ENCODE assay signal across 8 mouse cellular contexts in genomic region chr5:104048139-104048538, GRCm38 (mm10). TPM values are rescaled to one million over a fixed set of nuclear protein-coding genes. Genes with fewer than 3 reads are reported as not detected.
A peak's percentile ranks its signal among the peaks of the same experiment; 100 is the strongest.
DNase-seq lines count a peak whose midpoint lies in the region; ATAC-seq and TF ChIP-seq lines count a peak whose summit lies in the region.

No protein-coding gene starts in this region.

- 27% methylated on average over 4 of the region's 4 CpGs for WGBS in kidney, embryonic 15.5 days
- WGBS in hindbrain, postnatal 0 days: 48% methylated on average over 4 of the region's 4 CpGs

- H3K27me3 ChIP-seq in kidney, embryonic 15.5 days: no peaks in the 10 kb centered on the region
- no peaks in the 10 kb centered on the region for H3K27me3 ChIP-seq in hindbrain, postnatal 0 days (ENCODE audit: insufficient read depth, low read length)

- peak overlapping the region; percentile 72 for H3K4me3 ChIP-seq in kidney, embryonic 15.5 days (replicated peaks)
- peak overlapping the region; percentile 90 for H3K4me3 ChIP-seq in hindbrain, postnatal 0 days (ENCODE audit: low read length)

- peak; percentile 26 for TF ChIP-seq CTCF in hindbrain, postnatal 0 days (IDR thresholded peaks at IDR 0.05; ENCODE audit: low read depth)

- H3K4me2 ChIP-seq in kidney, embryonic 15.5 days: peak overlapping the region; percentile 78
- H3K4me2 ChIP-seq in hindbrain, postnatal 0 days (ENCODE audit: low read depth, low read length): peak overlapping the region; percentile 76

- H3K4me1 ChIP-seq in kidney, embryonic 15.5 days: peaks cover 19% of the 10 kb centered on the region
- 0 out of 2 replicates have a peak, but pooled peaks cover 5% of the 10 kb centered on the region for H3K4me1 ChIP-seq in hindbrain, postnatal 0 days (ENCODE audit: insufficient read depth, low read length)

- H3K36me3 ChIP-seq in kidney, embryonic 15.5 days: peaks cover 27% of the 10 kb centered on the region
- peaks cover 9% of the 10 kb centered on the region; the same call in 1 of the 2 replicates for H3K36me3 ChIP-seq in hindbrain, postnatal 0 days (ENCODE audit: insufficient read depth, low read length)

- no peak overlapping the region for H3K9ac ChIP-seq in kidney, embryonic 15.5 days
- H3K9ac ChIP-seq in hindbrain, postnatal 0 days (replicated peaks; ENCODE audit: low read length): peak overlapping the region; percentile 81; the same call in 1 of the 2 replicates

- H3K27ac ChIP-seq in kidney, embryonic 15.5 days: no peak overlapping the region
- no peak overlapping the region for H3K27ac ChIP-seq in hindbrain, postnatal 0 days

- H3K9me3 ChIP-seq in kidney, embryonic 15.5 days (replicated peaks): no peaks in the 10 kb centered on the region
- no peaks in the 10 kb centered on the region for H3K9me3 ChIP-seq in hindbrain, postnatal 0 days (ENCODE audit: low read length)

- no peak for DNase-seq in kidney, postnatal 14 days
- DNase-seq in c-Kit-positive CD71-positive TER-119-positive erythroid progenitor cells, embryonic 14.5 days (ENCODE audit: low spot score): peak; percentile 51
- peak; percentile 28 for DNase-seq in hindbrain, postnatal 0 days (ENCODE audit: low spot score)
- DNase-seq in naive thymus-derived CD4-positive, alpha-beta T cell, adult 2 months (ENCODE audit: low read depth): peak; percentile 13
- DNase-seq in frontal cortex, postnatal 25 days (ENCODE audit: low spot score in 2 of 2): no peak
- no peak for DNase-seq in frontal cortex, postnatal 14 days (ENCODE audit: low spot score in 2 of 2)
- DNase-seq in spleen, postnatal 36 days (ENCODE audit: low spot score in 2 of 2): no peak

- no peak for ATAC-seq in kidney, embryonic 15.5 days (replicated peaks; ENCODE audit: low FRiP score)
- ATAC-seq in hindbrain, postnatal 0 days: no peak

RNA-seq across cellular contexts. Expression of gene Nudt9, which starts 2.0 kb away (rescaled TPM):
- 59.9 and 64.1 TPM in 2 replicates for polyA plus RNA-seq in kidney, embryonic 15.5 days (2015; fragmentation: Nextera tagmentation; extraction: Ambion mirVana)
- total RNA-seq in hindbrain, postnatal 0 days (2014; rRNA removed): 54.9 and 59.1 TPM in 2 replicates
- polyA plus RNA-seq in hindbrain, postnatal 0 days (2015; fragmentation: Nextera tagmentation; extraction: Ambion mirVana): 72.6 and 80.2 TPM in 2 replicates

RNA-seq across cellular contexts. Expression of gene Hsd17b11, which starts 26.4 kb away (rescaled TPM):
- polyA plus RNA-seq in kidney, embryonic 15.5 days (2015; fragmentation: Nextera tagmentation; extraction: Ambion mirVana): 7.3 and 8.0 TPM in 2 replicates
- 15.2 and 20.5 TPM in 2 replicates for total RNA-seq in hindbrain, postnatal 0 days (2014; rRNA removed)
- polyA plus RNA-seq in hindbrain, postnatal 0 days (2015; fragmentation: Nextera tagmentation; extraction: Ambion mirVana): 4.5 and 5.4 TPM in 2 replicates

RNA-seq across cellular contexts. Expression of gene Gm17660, which starts 29.3 kb away (rescaled TPM):
- 0.38 TPM in 1 of 2 replicates, not detected in the other for polyA plus RNA-seq in kidney, embryonic 15.5 days (2015; fragmentation: Nextera tagmentation; extraction: Ambion mirVana)
- 0.58 TPM in 1 of 2 replicates, not detected in the other for total RNA-seq in hindbrain, postnatal 0 days (2014; rRNA removed)
- polyA plus RNA-seq in hindbrain, postnatal 0 days (2015; fragmentation: Nextera tagmentation; extraction: Ambion mirVana): 0.61 TPM in 1 of 2 replicates, not detected in the other

Comparison
In these comparisons a context has a peak if more than half of its experiments do, and no peak if none do; other contexts are left out.
1. DNase-seq: peak in c-Kit-positive CD71-positive TER-119-positive erythroid progenitor cells, embryonic 14.5 days (single experiment), hindbrain, postnatal 0 days (single experiment) and naive thymus-derived CD4-positive, alpha-beta T cell, adult 2 months (single experiment); none in kidney, postnatal 14 days (single experiment), frontal cortex, postnatal 25 days (0 of 2), frontal cortex, postnatal 14 days (0 of 2) and spleen, postnatal 36 days (0 of 2).